Mouse (Mus musculus): ENCODE measurements at regions not wholly inside any gene's neighbourhood (a gene's known extent, or its start where the extent isn't known, plus 50 kb on each side); places are given as distances from the start of the nearest gene placed in this dataset.

GRCm38 (mm10) chr9:46509896-46510295 lies 190.1 kb upstream of the 4931429L15Rik start:
- H3K4me1 ChIP-seq (replicated peaks; ENCODE audit: low read depth, low read length): peaks cover 28% of the 10 kb centered on the region
- no peaks in the 10 kb centered on the region for H3K36me3 ChIP-seq (ENCODE audit: insufficient read depth, low read length)
- H3K9me3 ChIP-seq (ENCODE audit: low read length): peaks cover 15% of the 10 kb centered on the region
- no peak overlapping the region for H3K4me3 ChIP-seq (replicated peaks; ENCODE audit: low read length)
- TF ChIP-seq CTCF (conservative IDR thresholded peaks at IDR 0.05; ENCODE audit: low read length) (no peak), POU5F1 (IDR thresholded peaks at IDR 0.05; ENCODE audit: borderline replicate concordance, low read length) (no peak), NANOG (IDR thresholded peaks at IDR 0.05; ENCODE audit: borderline replicate concordance, low read length) (no peak)
- no peaks in the 10 kb centered on the region; the same call in 1 of the 2 replicates for H3K27me3 ChIP-seq (ENCODE audit: insufficient read depth, low read length)

GRCm38 (mm10) chr9:46509458-46509857 lies 189.7 kb upstream of the 4931429L15Rik start:
- peaks cover 28% of the 10 kb centered on the region for H3K4me1 ChIP-seq (replicated peaks; ENCODE audit: low read depth, low read length)
- no peak for TF ChIP-seq NANOG (IDR thresholded peaks at IDR 0.05; ENCODE audit: borderline replicate concordance, low read length)
- TF ChIP-seq CTCF (conservative IDR thresholded peaks at IDR 0.05; ENCODE audit: low read length): no peak
- TF ChIP-seq POU5F1 (IDR thresholded peaks at IDR 0.05; ENCODE audit: borderline replicate concordance, low read length): no peak
- no peaks in the 10 kb centered on the region; the same call in 1 of the 2 replicates for H3K27me3 ChIP-seq (ENCODE audit: insufficient read depth, low read length)
- H3K36me3 ChIP-seq (ENCODE audit: insufficient read depth, low read length): no peaks in the 10 kb centered on the region
- H3K9me3 ChIP-seq (ENCODE audit: low read length): peaks cover 13% of the 10 kb centered on the region
- no peak overlapping the region for H3K4me3 ChIP-seq (replicated peaks; ENCODE audit: low read length)

GRCm38 (mm10) chr9:46507036-46507435 lies 187.2 kb upstream of the 4931429L15Rik start:
- no peaks in the 10 kb centered on the region for H3K9me3 ChIP-seq (ENCODE audit: low read length)
- H3K27me3 ChIP-seq (ENCODE audit: insufficient read depth, low read length): no peaks in the 10 kb centered on the region; the same call in 1 of the 2 replicates
- TF ChIP-seq POU5F1 (IDR thresholded peaks at IDR 0.05; ENCODE audit: borderline replicate concordance, low read length): no peak
- no peak for TF ChIP-seq NANOG (IDR thresholded peaks at IDR 0.05; ENCODE audit: borderline replicate concordance, low read length)
- no peak for TF ChIP-seq CTCF (conservative IDR thresholded peaks at IDR 0.05; ENCODE audit: low read length)
- H3K4me3 ChIP-seq (replicated peaks; ENCODE audit: low read length): no peak overlapping the region
- H3K4me1 ChIP-seq (replicated peaks; ENCODE audit: low read depth, low read length): peaks cover 28% of the 10 kb centered on the region
- no peaks in the 10 kb centered on the region for H3K36me3 ChIP-seq (ENCODE audit: insufficient read depth, low read length)

- Histone ChIP-seq H3K36me3 (ENCODE audit: insufficient read depth, low read length) (no peaks in the 10 kb centered on the region), H3K9me3 (ENCODE audit: low read length) (peaks cover 7% of the 10 kb centered on the region), H3K4me3 (replicated peaks; ENCODE audit: low read length) (no peak overlapping the region), H3K27me3 (ENCODE audit: insufficient read depth, low read length) (no peaks in the 10 kb centered on the region; the same call in 1 of the 2 replicates), H3K4me1 (replicated peaks; ENCODE audit: low read depth, low read length) (peaks cover 17% of the 10 kb centered on the region)
- no peak for TF ChIP-seq CTCF (conservative IDR thresholded peaks at IDR 0.05; ENCODE audit: low read length)
- no peak for TF ChIP-seq NANOG (IDR thresholded peaks at IDR 0.05; ENCODE audit: borderline replicate concordance, low read length)
- TF ChIP-seq POU5F1 (IDR thresholded peaks at IDR 0.05; ENCODE audit: borderline replicate concordance, low read length): no peak
These were observed 184.8 kb upstream of the 4931429L15Rik start for GRCm38 (mm10) chr9:46504536-46504935.

GRCm38 (mm10) chr9:46504133-46504416 lies 184.3 kb upstream of the 4931429L15Rik start:
- TF ChIP-seq NANOG (IDR thresholded peaks at IDR 0.05; ENCODE audit: borderline replicate concordance, low read length): no peak
- TF ChIP-seq POU5F1 (IDR thresholded peaks at IDR 0.05; ENCODE audit: borderline replicate concordance, low read length): no peak
- TF ChIP-seq CTCF (conservative IDR thresholded peaks at IDR 0.05; ENCODE audit: low read length): no peak
- H3K36me3 ChIP-seq (ENCODE audit: insufficient read depth, low read length): no peaks in the 10 kb centered on the region
- peaks cover 10% of the 10 kb centered on the region for H3K9me3 ChIP-seq (ENCODE audit: low read length)
- peaks cover 14% of the 10 kb centered on the region for H3K4me1 ChIP-seq (replicated peaks; ENCODE audit: low read depth, low read length)
- no peak overlapping the region for H3K4me3 ChIP-seq (replicated peaks; ENCODE audit: low read length)
- H3K27me3 ChIP-seq (ENCODE audit: insufficient read depth, low read length): no peaks in the 10 kb centered on the region; the same call in 1 of the 2 replicates

- H3K36me3 ChIP-seq (ENCODE audit: insufficient read depth, low read length): no peaks in the 10 kb centered on the region
- no peak overlapping the region for H3K4me3 ChIP-seq (replicated peaks; ENCODE audit: low read length)
- H3K4me1 ChIP-seq (replicated peaks; ENCODE audit: low read depth, low read length): peaks cover 19% of the 10 kb centered on the region
- no peaks in the 10 kb centered on the region; the same call in 1 of the 2 replicates for H3K27me3 ChIP-seq (ENCODE audit: insufficient read depth, low read length)
- TF ChIP-seq POU5F1 (IDR thresholded peaks at IDR 0.05; ENCODE audit: borderline replicate concordance, low read length) (no peak), NANOG (IDR thresholded peaks at IDR 0.05; ENCODE audit: borderline replicate concordance, low read length) (no peak)
- peaks cover 16% of the 10 kb centered on the region for H3K9me3 ChIP-seq (ENCODE audit: low read length)
These were observed 183.7 kb upstream of the 4931429L15Rik start for GRCm38 (mm10) chr9:46503321-46504132.

GRCm38 (mm10) chr9:46499426-46499825 lies 179.6 kb upstream of the 4931429L15Rik start:
- no peaks in the 10 kb centered on the region for H3K36me3 ChIP-seq (ENCODE audit: insufficient read depth, low read length)
- no peak for TF ChIP-seq CTCF (conservative IDR thresholded peaks at IDR 0.05; ENCODE audit: low read length)
- no peak for TF ChIP-seq POU5F1 (IDR thresholded peaks at IDR 0.05; ENCODE audit: borderline replicate concordance, low read length)
- TF ChIP-seq NANOG (IDR thresholded peaks at IDR 0.05; ENCODE audit: borderline replicate concordance, low read length): no peak
- H3K9me3 ChIP-seq (ENCODE audit: low read length): peaks cover 16% of the 10 kb centered on the region
- no peak overlapping the region for H3K4me3 ChIP-seq (replicated peaks; ENCODE audit: low read length)
- H3K4me1 ChIP-seq (replicated peaks; ENCODE audit: low read depth, low read length): peaks cover 27% of the 10 kb centered on the region
- no peaks in the 10 kb centered on the region; the same call in 1 of the 2 replicates for H3K27me3 ChIP-seq (ENCODE audit: insufficient read depth, low read length)

GRCm38 (mm10) chr9:46498861-46499260 lies 179.1 kb upstream of the 4931429L15Rik start:
- Histone ChIP-seq H3K4me1 (replicated peaks; ENCODE audit: low read depth, low read length) (peaks cover 27% of the 10 kb centered on the region), H3K27me3 (ENCODE audit: insufficient read depth, low read length) (no peaks in the 10 kb centered on the region; the same call in 1 of the 2 replicates), H3K4me3 (replicated peaks; ENCODE audit: low read length) (no peak overlapping the region), H3K36me3 (ENCODE audit: insufficient read depth, low read length) (no peaks in the 10 kb centered on the region), H3K9me3 (ENCODE audit: low read length) (peaks cover 16% of the 10 kb centered on the region)
- no peak for TF ChIP-seq NANOG (IDR thresholded peaks at IDR 0.05; ENCODE audit: borderline replicate concordance, low read length)
- TF ChIP-seq CTCF (conservative IDR thresholded peaks at IDR 0.05; ENCODE audit: low read length): no peak
- TF ChIP-seq POU5F1 (IDR thresholded peaks at IDR 0.05; ENCODE audit: borderline replicate concordance, low read length): no peak
